Mouse (Mus musculus) mature B cell (primary cell): ENCODE measurements at regions not wholly inside any gene's neighbourhood (a gene's known extent, or its start where the extent isn't known, plus 50 kb on each side); places are given as distances from the start of the nearest gene placed in this dataset.
"Not testable (repeated sequence)": the region's sequence is repeated elsewhere in the genome, so short reads cannot be mapped to it uniquely, and the experiment has no call there.

Source experiments
- in situ Hi-C: fragments of 300-500 bp; cut with MboI; formaldehyde crosslinking; loops from 2 replicates; pipeline ENCODE4 v1.14.3; 2019

GRCm38 (mm10) chr16:93344555-93344954 lies 259.3 kb downstream of the Setd4 start:
- in situ Hi-C loops: no loop called here

- in situ Hi-C loops: no loop called here
Observed at GRCm38 (mm10) chr16:93342701-93343100, 261.2 kb downstream of the Setd4 start.

GRCm38 (mm10) chr16:93341791-93342190 lies 262.1 kb downstream of the Setd4 start:
- in situ Hi-C loops: no loop called here

- in situ Hi-C loops: no loop called here
Observed at GRCm38 (mm10) chr16:93338806-93339205, 265.1 kb downstream of the Setd4 start.

GRCm38 (mm10) chr16:93335322-93336111 lies 268.3 kb downstream of the Setd4 start:
- in situ Hi-C loops: no loop called here

GRCm38 (mm10) chr16:93333654-93334053 lies 270.2 kb downstream of the Setd4 start:
- in situ Hi-C loops: no loop called here

- in situ Hi-C loops: no loop called here
Observed at GRCm38 (mm10) chr16:93328680-93329395, 275.0 kb downstream of the Setd4 start.

- in situ Hi-C loops: no loop called here
Observed at GRCm38 (mm10) chr16:93324911-93325310, 279.0 kb downstream of the Setd4 start.

GRCm38 (mm10) chr16:93323172-93323571 lies 280.7 kb downstream of the Setd4 start:
- in situ Hi-C loops: no loop called here

GRCm38 (mm10) chr16:93319581-93319980 lies 284.3 kb downstream of the Setd4 start:
- in situ Hi-C loops: no loop called here

- in situ Hi-C loops: no loop called here
Observed at GRCm38 (mm10) chr16:93311644-93312043, 292.2 kb downstream of the Setd4 start.

- in situ Hi-C loops: no loop called here
Observed at GRCm38 (mm10) chr16:93308666-93309360, 295.1 kb downstream of the Setd4 start.

- in situ Hi-C loops: no loop called here
Observed at GRCm38 (mm10) chr16:93306951-93307350, 296.9 kb downstream of the Setd4 start.

GRCm38 (mm10) chr16:93306140-93306539 lies 297.7 kb downstream of the Setd4 start:
- in situ Hi-C loops: not testable (repeated sequence)

- in situ Hi-C loops: loop anchor here (10.0 kb wide), 1 partner anchor 600 kb away; no protein-coding TSS in a partner anchor
Observed at GRCm38 (mm10) chr16:93294430-93294829, 309.4 kb downstream of the Setd4 start.

- in situ Hi-C loops: loop anchor here (10.0 kb wide), 1 partner anchor 598 kb away; no protein-coding TSS in a partner anchor
Observed at GRCm38 (mm10) chr16:93292965-93293653, 310.8 kb downstream of the Setd4 start.

GRCm38 (mm10) chr16:93292181-93292834 lies 311.6 kb downstream of the Setd4 start:
- in situ Hi-C loops: loop anchor here (10.0 kb wide), 1 partner anchor 598 kb away; no protein-coding TSS in a partner anchor

- in situ Hi-C loops: no loop called here
Observed at GRCm38 (mm10) chr16:93288036-93288435, 315.8 kb downstream of the Setd4 start.

- in situ Hi-C loops: no loop called here
Observed at GRCm38 (mm10) chr16:93287520-93287919, 316.3 kb downstream of the Setd4 start.

- in situ Hi-C loops: no loop called here
Observed at GRCm38 (mm10) chr16:93286816-93287215, 317.0 kb downstream of the Setd4 start.

- in situ Hi-C loops: no loop called here
Observed at GRCm38 (mm10) chr16:93285191-93285590, 318.7 kb downstream of the Setd4 start.
